Mouse (Mus musculus) splenic B cell, adult 2 months (primary cell): ENCODE data around the gene Mars2.

Source experiments
- DNase-seq: peaks from one replicate; pipeline ENCODE4 v3.0.0-alpha.2; 2011; ENCODE audit warnings: low read depth, low spot score
- H3K27me3 ChIP-seq: 2 replicates; pipeline ENCODE4 v1.6.1; 2012; ENCODE audit warnings: mild to moderate bottlenecking, low read length, moderate library complexity, mixed read lengths; ENCODE audit not compliant: control insufficient read depth, poor library complexity, insufficient read depth, severe bottlenecking
- H3K36me3 ChIP-seq: 2 replicates; pipeline ENCODE4 v1.6.1; 2012; ENCODE audit warnings: mild to moderate bottlenecking, low read length, moderate library complexity, mixed read lengths; ENCODE audit not compliant: control insufficient read depth, poor library complexity, insufficient read depth, severe bottlenecking

The Mars2 gene

DNA sequence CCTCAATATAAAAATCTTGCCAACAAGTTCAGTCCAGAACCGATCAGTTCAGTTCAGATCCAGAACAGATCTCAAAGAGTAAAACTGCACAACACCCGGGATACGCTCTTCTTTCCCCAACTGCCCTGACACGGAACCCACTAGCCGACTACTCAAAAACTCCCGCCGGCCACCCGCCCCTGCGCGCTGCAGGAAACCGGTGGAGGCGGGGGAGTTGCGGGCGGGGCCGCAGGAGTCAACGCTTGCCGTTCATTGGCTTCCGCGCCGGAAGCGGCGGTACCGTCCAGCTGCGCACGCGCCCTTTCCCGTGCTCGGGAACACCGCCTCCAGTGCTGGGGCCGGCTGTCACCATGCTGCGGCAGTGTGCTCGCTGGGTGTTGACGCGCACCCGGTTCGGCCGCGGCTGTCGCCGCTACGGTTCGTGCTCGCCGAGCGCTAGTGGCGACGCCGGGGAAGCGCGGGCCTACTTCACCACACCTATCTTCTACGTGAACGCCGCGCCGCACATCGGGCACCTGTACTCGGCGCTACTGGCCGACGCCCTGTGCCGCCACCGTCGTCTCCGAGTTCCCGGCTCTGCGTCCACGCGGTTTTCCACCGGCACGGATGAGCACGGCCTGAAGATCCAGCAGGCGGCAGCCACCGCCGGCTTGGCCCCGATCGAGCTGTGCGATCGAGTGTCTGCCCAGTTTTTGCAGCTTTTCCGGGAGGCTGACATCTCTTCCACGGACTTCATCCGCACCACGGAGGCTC is at the start of gene Mars2:
Gene Mars2, plus strand, starts transcription at position 288 of the 753 bp plus-strand sequence.
- no peaks in the 10 kb centered on the region for H3K27me3 ChIP-seq
- H3K36me3 ChIP-seq = no peaks in the 10 kb centered on the region
- peak; percentile 97 for DNase-seq

DNA sequence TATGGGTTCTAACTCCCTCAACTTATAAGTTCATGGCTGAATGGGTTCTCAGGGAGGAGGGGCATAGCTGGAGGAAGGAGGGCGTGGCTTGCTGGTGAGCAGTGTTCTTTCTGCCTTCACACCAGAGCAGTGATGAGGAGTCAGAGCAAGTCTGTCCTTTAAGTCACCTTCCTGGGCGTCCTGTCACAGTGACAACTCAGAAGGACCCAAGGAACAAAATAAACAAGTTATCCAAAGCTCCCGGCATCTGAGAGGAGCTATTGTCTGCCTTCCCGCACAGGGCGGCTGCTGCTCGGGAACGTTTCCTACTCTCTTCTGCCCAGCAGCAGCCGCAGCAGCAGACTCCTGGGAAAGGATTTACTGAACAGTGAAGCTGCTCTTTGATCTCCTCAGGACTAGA is 45.0 kb upstream of the Mars2 start:
- H3K36me3 ChIP-seq = peaks cover 1% of the 10 kb centered on the region; the same call in 1 of the 2 replicates
- no peak for DNase-seq
- no peaks in the 10 kb centered on the region for H3K27me3 ChIP-seq

DNA sequence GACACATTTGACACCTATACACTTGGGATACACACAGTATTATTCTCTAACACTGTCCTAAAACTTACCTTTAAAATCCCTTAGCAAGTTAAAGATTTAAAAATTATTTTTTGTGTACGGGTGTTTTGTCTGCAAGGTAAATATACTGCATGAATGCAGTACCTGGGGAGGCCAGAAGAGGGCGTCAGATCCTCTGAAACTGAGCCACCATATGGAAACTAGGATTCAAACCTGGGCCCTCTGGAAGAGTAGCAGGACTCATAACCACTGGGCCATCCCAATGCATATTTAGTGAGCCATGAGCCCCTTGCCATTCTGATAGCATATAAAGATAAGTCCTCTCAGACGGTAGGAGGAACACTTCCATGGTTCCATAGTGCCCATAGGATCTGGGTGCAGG is 44.2 kb upstream of the Mars2 start:
- peak; percentile 66 for DNase-seq
- peaks cover 1% of the 10 kb centered on the region; the same call in 1 of the 2 replicates for H3K36me3 ChIP-seq
- H3K27me3 ChIP-seq = no peaks in the 10 kb centered on the region

DNA sequence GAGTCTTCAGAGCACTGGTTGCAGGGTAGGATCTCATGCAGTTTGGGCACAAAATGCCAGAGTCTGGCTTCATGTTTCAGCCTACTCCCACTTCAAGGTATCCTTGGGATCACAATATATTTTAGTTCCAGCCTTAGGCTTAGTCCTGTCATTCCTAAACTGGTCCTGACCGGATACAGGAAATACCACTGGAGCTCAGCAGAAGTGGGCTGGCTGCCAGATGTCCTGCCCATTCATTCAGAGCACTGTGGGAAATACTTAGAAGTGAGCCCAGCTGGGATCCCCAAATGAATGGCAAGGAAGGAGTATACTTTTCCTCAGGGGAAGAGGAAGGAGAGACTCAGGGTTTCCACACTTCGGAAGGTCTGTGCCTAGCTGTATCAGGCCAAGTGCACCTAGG is 43.7 kb upstream of the Mars2 start:
- DNase-seq = no peak
- H3K27me3 ChIP-seq = no peaks in the 10 kb centered on the region
- peaks cover 1% of the 10 kb centered on the region; the same call in 1 of the 2 replicates for H3K36me3 ChIP-seq

DNA sequence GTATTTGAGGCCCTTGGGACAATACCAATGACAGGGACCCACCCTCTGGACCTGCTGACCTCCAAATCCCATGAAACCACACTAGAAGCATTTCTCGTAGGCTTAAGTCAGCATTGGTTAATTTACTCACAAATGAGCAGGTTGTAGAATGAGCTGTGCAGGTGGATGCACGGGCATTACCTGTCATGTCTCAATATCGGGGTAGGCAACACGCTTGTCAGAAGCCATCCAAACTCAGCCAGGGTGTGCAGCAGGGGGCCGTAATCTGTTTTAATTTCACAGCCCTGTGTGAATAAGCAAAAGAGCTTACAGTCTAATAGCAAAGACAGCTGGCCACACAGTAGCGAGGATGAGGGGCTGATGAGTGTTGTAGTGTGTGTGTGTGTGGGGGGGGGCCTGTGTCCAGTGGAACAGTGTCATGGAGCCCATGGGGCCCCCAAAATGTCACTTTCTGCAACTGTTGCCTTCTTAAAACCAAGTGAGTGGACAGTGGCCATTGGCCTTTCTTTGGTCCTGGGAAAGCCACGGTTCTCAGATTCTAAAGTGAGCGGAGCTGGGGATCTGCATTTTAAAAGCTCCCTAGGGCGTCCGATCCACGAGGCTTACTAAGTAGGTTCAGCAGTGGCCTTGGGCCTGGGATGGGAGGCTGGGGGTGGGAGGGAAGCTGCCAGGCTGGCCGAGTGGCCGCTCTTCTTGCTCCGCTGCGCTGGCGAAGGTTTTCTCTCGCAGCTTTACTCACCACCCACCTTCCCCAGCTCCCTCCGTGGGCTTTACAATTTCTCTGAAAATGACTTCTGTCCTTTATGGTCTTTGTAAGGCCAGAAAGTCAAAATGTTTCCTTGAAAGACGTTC is 42.7 kb upstream of the Mars2 start:
- DNase-seq = no peak
- H3K36me3 ChIP-seq = peaks cover 1% of the 10 kb centered on the region; the same call in 1 of the 2 replicates
- H3K27me3 ChIP-seq = no peaks in the 10 kb centered on the region

DNA sequence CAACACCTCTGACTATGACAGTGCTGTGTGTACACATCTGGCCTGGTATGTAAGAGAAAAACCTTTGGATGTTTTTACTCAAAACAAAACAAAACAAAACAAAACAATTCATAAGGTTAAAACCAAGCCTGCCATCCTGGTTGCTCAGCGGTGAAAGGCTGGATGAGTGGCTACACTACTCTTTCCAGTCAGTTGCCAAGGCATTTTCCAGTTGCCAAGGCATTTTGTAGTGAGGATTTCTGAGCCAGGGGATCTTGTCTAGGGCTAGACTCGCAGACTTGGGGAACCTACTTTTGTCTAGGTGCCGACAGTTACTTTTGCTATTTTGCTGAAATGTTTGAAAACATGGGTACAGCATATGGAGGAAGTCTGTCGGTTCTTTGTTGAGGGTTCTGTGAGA is 42.0 kb upstream of the Mars2 start:
- Histone ChIP-seq H3K27me3 (no peaks in the 10 kb centered on the region), H3K36me3 (peaks cover 1% of the 10 kb centered on the region; the same call in 1 of the 2 replicates)
- DNase-seq = no peak

DNA sequence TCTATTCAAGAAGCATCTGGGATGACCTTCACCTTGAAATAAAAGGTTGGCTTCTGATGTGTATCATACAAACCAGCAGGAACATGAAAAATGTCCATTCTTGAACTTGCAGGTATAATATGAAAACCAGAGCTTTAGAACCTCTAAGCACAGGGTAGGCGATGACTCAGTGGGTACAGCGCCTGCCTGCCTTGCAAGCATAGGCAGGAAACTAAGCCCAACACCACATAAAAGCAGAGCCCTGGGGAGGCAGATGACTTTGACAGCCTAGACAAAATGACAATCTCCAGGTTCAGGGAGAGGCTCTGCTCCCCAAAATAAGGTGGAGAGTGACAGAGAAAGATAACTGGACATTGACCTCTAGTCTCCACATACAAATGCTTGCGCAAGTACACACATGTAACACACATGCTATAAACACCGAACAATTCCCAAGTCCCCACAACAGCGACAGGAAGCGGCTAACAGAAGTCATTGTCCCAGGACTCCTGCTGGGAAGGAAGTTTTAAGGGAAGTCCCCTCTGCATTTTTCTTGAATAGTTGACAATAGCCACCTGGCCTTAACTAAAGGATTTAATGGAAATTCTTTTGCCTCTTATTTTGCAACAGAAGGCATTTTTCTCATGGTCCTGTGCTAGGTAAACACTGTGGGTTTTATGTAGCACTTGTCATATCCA is 40.5 kb upstream of the Mars2 start:
- no peak for DNase-seq
- Histone ChIP-seq H3K27me3 (no peaks in the 10 kb centered on the region), H3K36me3 (no peaks in the 10 kb centered on the region; the same call in 1 of the 2 replicates)

DNA sequence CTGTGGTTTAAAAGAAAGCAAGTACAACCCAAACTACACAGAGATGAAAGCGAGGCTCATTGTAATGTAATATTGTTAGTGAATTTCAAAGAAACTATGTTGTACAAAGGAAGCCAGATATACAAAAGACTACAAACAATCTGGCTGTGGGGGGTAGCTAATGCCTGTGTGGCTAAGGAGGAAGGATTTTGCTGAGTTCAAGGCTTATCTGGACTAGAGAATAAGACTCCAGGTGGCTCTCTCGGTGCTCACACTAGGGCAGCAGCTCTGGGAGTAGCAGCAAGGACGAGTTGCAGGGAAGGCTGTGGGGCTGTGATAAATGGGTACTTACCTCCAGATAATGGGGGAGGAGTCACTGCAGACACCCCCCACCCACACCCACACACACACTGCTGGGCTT is 38.3 kb upstream of the Mars2 start:
- no peaks in the 10 kb centered on the region for H3K27me3 ChIP-seq

DNA sequence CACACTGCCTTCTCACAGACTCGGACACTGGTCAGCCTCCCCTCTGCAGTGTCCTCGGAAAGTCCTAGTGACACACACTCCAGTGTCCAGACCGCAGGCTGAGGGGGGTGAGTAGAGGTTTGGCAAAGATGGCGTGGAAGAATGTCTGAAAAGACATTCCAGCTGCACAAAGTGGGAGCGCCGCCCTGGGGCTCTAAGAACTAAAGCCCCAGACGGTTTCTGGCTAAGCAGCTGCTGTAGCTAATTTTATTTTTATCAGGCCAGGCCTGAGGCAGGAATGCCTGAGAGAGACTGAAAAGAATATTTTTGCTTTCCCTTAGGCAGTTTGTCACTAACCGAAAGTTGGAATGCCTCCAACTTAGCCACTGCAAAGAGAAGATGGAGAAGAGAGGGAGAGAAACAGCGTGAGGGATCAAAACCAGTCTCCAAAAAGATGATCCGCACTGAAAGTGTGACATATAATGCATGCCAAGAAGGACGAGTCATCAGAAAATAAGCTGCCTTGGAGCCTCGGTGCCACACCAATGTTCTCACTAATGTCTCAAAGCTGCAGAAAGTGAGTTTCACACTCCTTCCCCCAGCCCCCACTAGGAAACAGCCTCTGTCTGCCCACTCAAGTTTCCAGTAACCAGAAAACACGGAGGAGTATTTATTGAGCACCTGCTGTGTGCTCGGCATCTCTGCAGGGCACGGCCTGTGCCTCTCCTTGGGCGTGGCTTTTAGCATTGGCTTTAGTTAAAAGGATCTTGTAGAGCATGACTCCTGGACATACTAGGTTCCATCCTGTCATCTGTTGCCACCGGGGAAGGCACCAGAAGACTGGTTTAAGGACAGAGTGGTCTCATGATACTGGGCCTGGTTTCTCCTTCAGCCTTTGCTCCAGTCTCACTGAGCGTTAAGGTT is 34.9 kb upstream of the Mars2 start:
- Histone ChIP-seq H3K27me3 (no peaks in the 10 kb centered on the region), H3K36me3 (no peaks in the 10 kb centered on the region; the same call in none of the 2 replicates)
- DNase-seq = no peak

More for the DNA sequence above, 38.3 kb upstream of the Mars2 start:
- H3K36me3 ChIP-seq = no peaks in the 10 kb centered on the region; the same call in 1 of the 2 replicates
- DNase-seq = no peak

DNA sequence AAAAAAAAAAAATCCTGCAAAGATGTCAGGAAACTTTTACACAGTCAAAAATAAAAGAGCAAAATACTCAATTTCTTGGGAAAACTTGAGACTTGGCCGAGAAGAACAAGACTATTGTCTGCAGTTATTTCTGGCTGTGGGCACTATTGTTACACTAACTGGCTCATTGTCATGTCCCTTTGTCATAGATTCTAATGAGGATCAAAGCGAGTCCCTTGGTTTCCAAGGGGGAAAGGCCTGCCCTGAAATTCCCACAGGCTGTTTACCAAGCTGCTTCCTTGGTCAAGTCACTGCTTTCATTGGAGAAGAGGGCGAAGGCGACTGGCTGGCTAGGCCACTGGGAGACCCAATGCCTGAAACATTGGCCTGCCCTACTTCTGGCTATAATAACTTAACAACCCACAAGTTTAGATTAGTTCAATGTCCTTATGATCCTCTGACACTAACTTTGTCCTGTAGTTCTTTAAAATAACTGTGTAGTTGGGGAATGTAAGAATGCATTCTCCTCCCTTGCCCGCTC is 31.1 kb upstream of the Mars2 start:
- no peaks in the 10 kb centered on the region; the same call in none of the 2 replicates for H3K36me3 ChIP-seq
- DNase-seq = no peak
- H3K27me3 ChIP-seq = no peaks in the 10 kb centered on the region

DNA sequence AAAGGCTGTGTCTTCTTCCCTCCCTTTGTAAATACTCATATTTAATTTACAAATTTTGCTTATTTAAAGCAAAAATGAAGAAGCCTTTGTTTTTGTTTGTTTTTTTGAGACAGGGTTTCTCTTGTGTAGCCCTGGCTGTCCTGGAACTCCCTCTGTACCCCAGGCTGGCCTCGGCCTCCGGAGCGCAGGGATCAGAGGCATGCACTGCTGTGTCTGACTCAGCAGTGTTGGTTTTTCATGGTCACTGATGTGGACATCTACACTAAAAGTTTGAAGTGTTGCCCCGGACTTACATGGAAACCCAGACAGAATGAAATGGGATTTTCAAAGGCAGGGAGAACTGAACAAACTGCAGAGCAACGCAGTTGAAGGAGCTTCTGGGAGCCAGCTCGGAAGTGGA is 29.4 kb upstream of the Mars2 start:
- no peak for DNase-seq
- Histone ChIP-seq H3K36me3 (no peaks in the 10 kb centered on the region; the same call in none of the 2 replicates), H3K27me3 (no peaks in the 10 kb centered on the region)

DNA sequence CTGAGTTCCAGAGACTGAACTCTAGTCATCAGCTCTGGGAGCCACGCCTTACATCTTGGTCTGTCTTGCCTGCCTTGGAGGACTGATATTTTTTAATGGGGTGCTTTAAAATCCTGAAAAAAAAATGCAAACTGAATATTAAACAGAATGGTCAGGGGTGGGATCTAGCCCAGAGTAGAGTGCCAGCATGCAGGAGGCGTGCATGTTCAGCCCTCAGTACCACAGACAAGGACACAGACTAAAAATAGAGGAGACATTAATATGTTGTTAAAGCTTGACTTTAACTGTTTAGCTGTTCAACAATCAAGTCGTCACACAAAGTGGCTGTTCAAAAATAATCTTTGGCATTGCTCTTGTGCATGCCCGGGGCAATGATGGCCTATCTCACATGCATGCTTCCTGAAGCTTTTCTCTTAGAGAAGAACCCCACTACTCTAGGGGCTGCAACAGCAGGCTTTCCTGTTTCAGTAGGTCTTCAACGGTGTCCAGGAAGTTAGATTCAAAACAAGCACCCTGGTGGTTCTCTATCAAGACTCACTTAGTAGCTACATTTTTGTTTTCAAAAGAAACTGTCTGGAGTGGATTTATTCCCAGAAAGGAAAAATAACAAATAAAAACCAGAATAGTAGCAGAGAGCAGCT is 28.4 kb upstream of the Mars2 start:
- Histone ChIP-seq H3K27me3 (no peaks in the 10 kb centered on the region), H3K36me3 (no peaks in the 10 kb centered on the region; the same call in none of the 2 replicates)
- DNase-seq = no peak

DNA sequence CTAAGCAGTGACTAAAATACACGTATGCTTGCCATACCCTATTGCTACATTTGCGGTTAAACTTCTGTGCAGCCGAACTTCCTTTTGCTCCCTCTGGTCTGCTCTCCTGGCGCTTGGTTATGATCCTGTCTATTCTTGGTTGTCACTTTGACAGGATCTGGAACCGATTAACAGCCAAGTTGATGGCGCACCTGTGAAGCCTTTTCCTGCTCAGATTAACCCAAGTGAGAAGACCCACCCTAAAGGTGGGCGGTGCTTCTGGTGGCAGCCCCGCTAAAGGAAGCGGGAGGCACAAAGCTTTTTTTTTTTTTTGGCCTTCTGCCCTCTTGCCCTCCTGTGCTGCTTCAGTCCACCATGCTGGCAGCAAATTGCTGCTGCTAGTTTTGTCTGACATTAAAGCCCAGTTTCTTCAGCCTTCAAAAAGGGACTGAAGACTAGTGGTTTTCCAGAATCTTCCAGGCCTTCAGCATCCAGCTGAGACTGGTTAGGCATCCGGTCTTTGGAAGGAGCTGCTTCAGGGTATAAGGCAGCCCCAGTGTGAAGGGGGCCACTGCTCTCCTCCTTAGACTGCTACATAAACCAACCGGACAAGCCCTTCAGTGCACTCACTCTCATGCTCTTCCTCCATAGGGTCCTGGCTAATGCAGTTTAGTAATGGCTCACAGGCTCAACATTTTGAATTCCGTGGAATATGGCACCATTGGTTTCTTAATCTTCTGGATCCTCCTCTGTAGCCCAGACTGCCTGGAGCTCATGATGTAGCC is 26.6 kb upstream of the Mars2 start:
- Histone ChIP-seq H3K27me3 (no peaks in the 10 kb centered on the region), H3K36me3 (no peaks in the 10 kb centered on the region; the same call in 1 of the 2 replicates)
- DNase-seq = peak; percentile 84
